Mouse (Mus musculus) right cerebral cortex, adult 18-20 months (tissue): ENCODE measurements at regions not wholly inside any gene's neighbourhood (a gene's known extent, or its start where the extent isn't known, plus 50 kb on each side); places are given as distances from the start of the nearest gene placed in this dataset.
A peak's percentile ranks its signal among the peaks of the same experiment; 100 is the strongest.
"Not testable (repeated sequence)": the region's sequence is repeated elsewhere in the genome, so short reads cannot be mapped to it uniquely, and the experiment has no call there.

Experiments used
- DNase-seq: peaks from one replicate; pipeline ENCODE4 v3.0.0; 2022; ENCODE audit warnings: mixed read lengths

- DNase-seq, result peak; percentile 2
Measured at GRCm38 (mm10) chr13:32449710-32450417, 111.3 kb upstream of the Gmds start.

DNA sequence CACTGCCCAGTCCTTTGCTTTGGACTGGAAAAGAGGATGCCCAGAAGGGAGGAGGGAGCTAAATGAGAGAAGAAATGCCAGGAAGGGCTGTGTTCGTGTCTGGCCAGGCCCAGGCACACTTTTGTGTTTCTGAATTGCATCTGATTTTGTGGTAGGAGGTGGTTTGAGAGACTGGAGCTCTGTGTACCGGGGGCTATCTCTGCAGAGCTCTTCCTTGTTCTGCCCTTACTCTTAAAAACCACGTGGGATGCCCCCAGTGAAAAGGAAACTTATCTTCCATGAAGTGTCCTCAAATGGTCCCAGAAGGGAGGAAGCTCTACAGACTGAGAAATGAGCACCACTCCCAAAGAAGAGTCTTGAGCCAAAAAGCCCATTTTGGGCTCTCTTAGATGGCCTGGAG lies 106.0 kb upstream of the Gmds start:
- DNase-seq, result no peak

GRCm38 (mm10) chr13:32442025-32442424 lies 103.5 kb upstream of the Gmds start:
- DNase-seq, result no peak

DNA sequence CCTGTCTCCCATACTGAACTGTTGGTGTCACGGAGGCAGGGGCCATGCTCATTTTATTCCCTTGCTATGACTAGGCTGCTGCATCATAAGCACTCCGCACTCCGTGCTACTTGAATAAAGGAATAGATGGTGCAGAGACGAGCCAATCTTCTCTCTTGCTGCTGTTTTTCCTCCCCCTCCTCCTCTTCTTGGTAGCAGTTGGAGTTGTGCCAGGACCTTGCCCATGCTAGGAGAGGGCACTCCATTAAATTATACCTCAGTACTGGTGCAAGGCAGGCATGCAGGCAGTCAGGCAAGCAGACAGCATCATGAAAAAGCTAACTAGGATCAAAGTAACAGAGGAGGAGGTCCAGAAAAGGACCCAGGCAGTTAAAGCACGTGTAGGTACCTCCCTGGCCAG lies 96.6 kb upstream of the Gmds start:
- DNase-seq, result no peak

DNA sequence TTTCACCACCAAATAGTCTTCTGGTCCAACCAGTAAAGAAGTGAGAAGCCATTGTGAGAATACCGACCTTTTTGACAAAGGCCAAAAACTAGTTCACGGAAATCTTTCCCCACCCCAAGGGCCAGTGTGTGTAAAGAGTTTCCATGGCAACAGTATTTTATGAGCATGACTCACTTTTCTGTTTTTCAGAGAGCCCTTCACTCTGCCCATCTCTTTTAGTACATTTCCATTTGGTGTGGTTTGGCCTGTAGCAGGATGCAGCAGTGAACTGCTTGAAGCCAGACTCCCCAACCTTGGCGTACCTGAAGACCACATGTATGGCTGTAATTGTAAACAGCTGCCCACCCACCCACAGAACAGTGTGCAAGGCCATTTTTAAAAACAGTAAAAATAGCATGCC lies 89.9 kb upstream of the Gmds start:
- DNase-seq, result no peak

DNA sequence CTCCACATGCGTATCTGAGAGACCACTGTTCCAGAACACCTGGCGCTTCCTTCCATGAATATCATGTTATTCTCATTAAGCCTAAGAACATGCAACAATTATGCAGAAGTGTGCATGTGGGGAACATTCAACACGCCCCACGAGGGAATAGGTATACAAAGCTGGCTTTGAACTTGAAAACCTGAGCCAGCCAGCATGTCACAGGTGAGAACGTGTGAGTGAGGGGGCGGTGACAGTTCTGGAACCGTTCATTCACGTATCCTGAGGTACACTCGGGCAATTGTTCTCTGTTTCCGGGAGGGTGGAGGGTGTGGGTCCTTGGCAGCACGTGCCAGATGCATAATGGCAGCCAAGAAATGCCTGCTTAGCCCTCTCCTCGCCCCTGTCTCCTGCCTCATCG lies 88.4 kb upstream of the Gmds start:
- no peak for DNase-seq

- peak; percentile 32 for DNase-seq
Measured at GRCm38 (mm10) chr13:32426199-32426598, 87.7 kb upstream of the Gmds start.

DNA sequence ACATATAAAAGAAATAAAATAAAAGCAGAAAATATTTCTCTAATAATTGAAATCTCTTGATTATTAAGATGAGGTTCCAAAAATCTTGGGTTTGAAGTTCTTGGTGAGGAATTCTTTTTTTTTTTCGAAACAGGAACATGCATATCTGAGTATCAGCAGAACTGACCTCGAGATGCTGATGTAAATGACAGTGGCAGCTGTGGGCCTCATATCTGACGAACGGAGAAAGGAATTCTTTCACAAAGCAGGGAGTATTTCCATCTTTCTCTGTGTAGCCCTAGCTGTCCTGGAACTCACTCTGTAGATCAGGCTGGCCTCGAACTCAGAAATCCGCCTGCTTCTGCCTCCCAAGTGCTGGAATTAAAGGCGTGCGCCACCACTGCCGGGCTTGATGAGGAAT lies 86.0 kb upstream of the Gmds start:
- DNase-seq, result not testable (repeated sequence)

DNA sequence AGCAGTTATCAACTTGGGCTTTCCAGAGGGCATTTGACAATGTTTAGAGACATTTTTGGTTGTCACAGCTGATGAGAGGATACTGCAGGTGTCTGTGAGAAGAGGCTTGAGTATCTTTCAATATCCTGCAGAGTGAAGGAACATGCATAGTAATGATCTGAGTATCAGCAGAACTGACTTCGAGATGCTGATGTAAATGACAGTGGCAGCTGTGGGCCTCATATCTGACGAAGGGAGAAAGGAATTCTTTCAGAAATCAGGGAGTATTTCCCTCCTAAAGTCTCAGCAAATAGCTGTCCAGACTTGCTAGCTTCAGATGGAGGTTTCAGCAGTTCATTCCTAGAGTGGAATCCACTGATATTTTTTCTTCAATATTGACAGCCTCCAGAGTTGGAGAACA lies 83.9 kb upstream of the Gmds start:
- DNase-seq, result no peak

DNA sequence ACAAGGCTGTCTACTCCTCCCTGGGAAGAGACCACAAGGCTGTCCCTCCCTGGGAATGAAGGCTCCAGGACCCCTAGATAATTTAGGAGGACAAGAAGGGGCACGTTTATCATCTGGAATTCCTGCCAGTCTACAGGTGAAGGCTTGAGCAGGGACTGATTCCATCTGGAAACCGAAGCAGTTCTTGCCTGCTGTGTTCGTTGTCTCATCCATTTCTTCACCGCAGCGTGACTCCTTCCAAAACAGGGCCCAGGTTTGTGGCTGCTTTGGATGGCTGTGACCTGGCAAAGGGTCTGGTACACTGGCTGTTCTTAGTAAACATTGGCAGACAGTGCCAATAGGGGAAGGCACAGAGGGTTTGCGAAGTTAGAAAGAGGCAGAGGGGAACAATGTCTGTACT lies 80.8 kb upstream of the Gmds start:
- no peak for DNase-seq

DNA sequence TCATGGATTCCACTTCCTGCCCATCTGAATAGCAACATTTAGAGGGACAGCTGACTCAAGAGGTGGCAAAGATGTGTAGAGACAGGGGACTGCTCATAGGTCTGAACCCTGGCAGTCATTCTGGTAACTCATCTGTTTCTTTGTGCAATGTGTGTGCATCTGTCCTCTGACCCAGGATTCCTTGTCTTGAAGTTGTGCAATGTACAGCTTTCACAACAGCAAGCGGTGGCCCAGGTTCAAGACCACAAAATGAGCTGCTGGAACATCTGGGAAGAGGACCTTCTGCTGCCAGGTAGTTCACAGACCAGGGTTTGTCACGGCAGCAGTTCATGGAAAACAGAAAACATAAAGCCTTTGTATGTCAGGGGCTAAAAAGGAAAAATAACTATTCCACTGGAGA lies 80.1 kb upstream of the Gmds start:
- DNase-seq, result no peak

DNA sequence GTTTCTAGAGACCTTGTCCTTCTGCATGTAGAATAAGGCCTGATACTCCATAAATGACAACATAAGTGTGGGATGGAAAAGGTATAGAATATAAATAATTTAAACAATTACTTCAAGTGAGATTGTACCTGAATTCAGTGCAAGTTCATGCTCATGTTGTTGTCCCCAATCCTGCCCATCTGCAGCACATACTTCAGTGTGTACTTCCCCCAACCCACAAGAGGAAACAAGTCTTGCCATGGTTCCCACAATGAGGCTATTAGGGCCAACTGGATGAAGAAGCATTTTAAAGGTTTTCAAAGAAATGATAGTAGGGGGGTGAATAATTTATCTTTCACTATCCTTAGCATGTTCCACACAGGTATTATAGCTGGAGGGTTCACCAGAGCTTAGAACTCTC lies 79.4 kb upstream of the Gmds start:
- DNase-seq, result no peak

GRCm38 (mm10) chr13:32411287-32411935 lies 72.9 kb upstream of the Gmds start:
- peak; percentile 58 for DNase-seq

GRCm38 (mm10) chr13:32410065-32410464 lies 71.5 kb upstream of the Gmds start:
- no peak for DNase-seq

DNA sequence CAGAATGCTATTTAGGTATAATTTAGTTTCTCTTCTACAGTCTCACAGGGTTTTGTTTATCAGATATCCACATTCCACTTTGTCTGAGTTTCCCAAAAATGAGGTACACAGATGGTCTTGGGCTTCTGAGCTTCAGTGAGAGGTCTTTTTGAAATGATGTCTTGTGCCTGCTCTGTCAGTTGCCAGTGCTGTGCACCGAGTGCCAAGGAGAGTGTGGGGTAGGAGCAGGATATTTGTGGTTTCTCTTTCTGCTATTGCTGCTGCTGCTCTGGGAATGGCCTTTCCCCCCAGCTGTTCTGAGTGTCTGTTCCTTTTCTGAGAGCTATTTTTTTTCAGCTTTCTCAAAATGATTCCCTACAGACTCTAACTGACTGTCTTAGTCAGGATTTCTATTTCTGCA lies 60.1 kb upstream of the Gmds start:
- DNase-seq, result no peak
